Comparison of ENCODE assay signal across 12 mouse cellular contexts in genomic region chr3:109766939-109767338, GRCm38 (mm10).
"Had no signal": no experiment of that assay in that cellular context is flagged by ENCODE, and none has a peak within 500 bp of the region (broad histone marks: within the 10 kb centered on the region; RNA-seq: fewer than 3 reads in every experiment).

No protein-coding gene starts in this region.

- H3K27me3 ChIP-seq: limb, embryonic 12.5 days; midbrain, embryonic 12.5 days; neural tube, embryonic 13.5 days had no signal

- H3K4me2 ChIP-seq: limb, embryonic 12.5 days; midbrain, embryonic 12.5 days; neural tube, embryonic 13.5 days had no signal

- H3K36me3 ChIP-seq: limb, embryonic 12.5 days; midbrain, embryonic 12.5 days; neural tube, embryonic 13.5 days had no signal

- H3K27ac ChIP-seq: kidney, postnatal 0 days; limb, embryonic 12.5 days; liver, embryonic 14.5 days; midbrain, embryonic 12.5 days; neural tube, embryonic 13.5 days had no signal

- H3K4me1 ChIP-seq: limb, embryonic 12.5 days; midbrain, embryonic 12.5 days; neural tube, embryonic 13.5 days had no signal

- H3K9ac ChIP-seq: limb, embryonic 12.5 days; liver, embryonic 14.5 days; midbrain, embryonic 12.5 days; neural tube, embryonic 13.5 days had no signal

- H3K4me3 ChIP-seq: limb, embryonic 12.5 days; midbrain, embryonic 12.5 days; neural tube, embryonic 13.5 days had no signal

- DNase-seq: kidney, postnatal 36 days; layer of hippocampus, adult 9-11 months; layer of hippocampus, postnatal 36 days; lung, adult 18-20 months; right cerebral cortex, postnatal 14 days; thymus, postnatal 36 days had no signal

- ATAC-seq: midbrain, embryonic 16.5 days had no signal

- H3K9me3 ChIP-seq: limb, embryonic 12.5 days; midbrain, embryonic 12.5 days; neural tube, embryonic 13.5 days had no signal
